Mouse (Mus musculus) fat pad, adult 2 months (tissue): Measurements from ENCODE around the gene Lman2l.
A peak's percentile ranks its signal among the peaks of the same experiment; 100 is the strongest.

Source experiments
- DNase-seq: peaks from one replicate; pipeline ENCODE4 v3.0.0-alpha.2; 2011; ENCODE audit warnings: low read depth, low spot score; ENCODE audit errors: extremely low read depth

The Lman2l gene

DNA sequence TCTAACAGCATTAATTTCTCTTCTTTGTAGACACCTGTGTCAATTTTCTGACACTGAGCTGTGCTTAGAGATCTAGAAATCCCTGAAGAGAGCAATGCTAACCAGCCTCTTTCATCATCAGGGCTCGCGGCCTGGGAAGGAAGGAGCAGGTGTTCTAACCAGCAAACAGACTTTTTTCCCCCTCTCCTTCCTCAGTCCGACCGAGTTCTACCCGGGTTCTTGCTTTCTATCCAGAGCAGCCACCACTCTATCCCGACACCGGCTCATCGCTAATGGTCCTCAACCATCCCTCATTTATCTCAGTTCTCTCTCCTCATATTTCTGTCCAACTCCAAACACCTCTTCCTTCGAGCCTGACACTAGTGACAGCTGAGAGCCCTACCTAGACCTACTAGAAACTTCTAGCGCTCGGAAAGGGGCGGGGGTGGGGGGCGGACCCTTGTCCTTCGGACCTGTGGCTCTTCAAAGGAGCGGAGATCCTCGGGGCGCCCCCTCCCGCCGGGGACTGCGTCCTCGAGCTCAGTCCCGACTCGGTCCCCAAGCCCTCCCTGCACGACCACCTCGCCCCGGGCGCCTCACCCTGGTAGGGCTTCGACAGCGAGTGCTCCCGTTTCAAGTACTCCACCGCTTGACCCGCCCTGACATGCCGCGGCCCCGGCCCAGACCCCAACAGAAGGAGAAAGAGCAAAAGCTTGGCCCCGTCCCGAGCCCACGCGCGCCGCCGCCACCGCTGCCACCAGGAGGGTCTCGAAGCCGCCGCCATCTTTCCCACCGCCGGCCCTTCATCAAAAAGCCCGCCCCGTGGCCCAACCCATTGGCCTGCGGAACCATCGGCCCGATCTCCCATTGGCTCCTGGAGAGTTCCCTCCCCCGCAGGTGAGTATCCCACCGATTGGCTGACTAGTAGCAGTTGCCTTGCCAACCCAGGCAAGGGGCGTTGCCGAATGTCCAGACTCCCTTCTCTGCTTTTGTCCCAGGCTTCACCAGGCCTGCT, at the start of gene Lman2l:
Lman2l (minus strand) TSS at position 801 of the 994 bp plus-strand sequence.
- peak; percentile 56 for DNase-seq

GRCm38 (mm10) chr1:36493299-36493698, 48.2 kb upstream of the Lman2l start:
- no peak for DNase-seq

DNA sequence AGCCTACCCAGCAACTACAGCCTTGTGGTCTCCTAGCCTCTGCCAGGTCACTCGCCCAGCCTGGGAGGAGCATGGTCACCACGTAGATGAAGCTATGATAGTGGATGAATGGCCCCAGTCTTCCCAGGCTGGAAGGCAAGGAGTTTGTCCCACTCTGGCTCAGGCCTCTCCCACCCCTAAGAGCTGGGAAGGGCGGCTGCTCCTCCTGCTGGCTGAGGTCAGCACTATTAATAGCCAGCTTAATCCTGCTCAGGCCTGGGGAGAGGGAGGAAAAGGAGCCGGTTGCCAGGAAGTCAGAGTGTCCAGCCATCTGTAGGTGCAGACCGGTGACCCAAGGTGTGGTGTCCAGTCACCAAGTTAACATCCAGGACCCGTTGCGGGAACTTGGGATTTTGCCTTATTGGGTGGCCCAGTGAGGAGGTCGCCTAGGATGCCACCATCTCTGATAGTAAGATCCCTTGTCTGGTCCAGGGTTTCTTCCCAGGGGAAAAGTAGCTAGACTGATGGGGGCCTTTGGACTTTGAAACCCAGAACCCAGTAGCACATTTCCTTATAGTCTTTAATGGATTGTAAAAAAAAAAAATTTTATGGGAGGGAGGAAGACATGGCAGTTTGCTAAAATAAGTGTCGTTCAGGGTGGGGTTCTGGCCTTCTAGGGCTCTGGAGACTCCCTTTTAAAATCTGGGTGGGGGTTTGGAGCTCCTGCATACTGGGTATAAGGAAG, 47.5 kb upstream of the Lman2l start:
- no peak for DNase-seq

DNA sequence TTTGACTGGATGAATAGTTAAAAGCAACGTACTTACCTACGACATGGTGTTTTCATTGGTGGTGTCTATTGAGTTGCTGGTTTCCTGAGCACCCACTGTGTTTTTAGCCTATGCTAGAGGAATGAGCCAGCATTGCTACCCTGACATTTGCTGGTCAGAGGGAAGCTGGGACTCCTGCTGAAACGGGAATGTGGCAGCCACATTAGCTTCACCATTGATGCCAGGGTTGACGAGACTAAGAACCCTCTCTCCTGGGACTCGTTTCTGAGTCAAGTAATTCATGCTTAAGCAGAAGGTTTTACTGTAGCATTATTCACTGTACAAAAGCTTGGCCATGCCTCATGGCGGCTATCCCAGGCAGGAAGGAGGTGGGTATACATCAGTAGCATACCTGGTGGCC, 44.6 kb upstream of the Lman2l start:
- no peak for DNase-seq

- no peak for DNase-seq
Observed at GRCm38 (mm10) chr1:36487111-36487510, 42.0 kb upstream of the Lman2l start.

- no peak for DNase-seq
Observed at GRCm38 (mm10) chr1:36485080-36485479, 40.0 kb upstream of the Lman2l start.

DNA sequence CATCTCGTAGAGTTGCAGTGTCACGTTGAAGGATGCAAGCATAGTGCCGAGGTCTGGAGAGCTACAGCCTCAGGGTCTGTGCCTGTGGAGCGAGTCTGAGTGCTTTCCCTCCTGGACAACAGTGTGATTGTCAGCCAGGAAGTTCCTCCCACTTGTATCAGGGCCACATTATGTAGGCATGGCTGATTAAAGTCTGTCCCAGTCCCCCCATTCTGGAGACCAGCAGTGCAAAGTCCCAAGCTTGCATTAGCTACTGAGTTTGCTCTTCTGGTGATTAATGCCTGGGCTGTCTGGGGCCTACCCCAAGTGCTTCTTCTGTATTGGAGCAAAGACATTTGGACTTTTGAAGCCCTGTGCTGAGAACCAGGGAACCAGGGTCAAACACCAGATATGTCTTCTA, 38.8 kb upstream of the Lman2l start:
- DNase-seq, result no peak

DNA sequence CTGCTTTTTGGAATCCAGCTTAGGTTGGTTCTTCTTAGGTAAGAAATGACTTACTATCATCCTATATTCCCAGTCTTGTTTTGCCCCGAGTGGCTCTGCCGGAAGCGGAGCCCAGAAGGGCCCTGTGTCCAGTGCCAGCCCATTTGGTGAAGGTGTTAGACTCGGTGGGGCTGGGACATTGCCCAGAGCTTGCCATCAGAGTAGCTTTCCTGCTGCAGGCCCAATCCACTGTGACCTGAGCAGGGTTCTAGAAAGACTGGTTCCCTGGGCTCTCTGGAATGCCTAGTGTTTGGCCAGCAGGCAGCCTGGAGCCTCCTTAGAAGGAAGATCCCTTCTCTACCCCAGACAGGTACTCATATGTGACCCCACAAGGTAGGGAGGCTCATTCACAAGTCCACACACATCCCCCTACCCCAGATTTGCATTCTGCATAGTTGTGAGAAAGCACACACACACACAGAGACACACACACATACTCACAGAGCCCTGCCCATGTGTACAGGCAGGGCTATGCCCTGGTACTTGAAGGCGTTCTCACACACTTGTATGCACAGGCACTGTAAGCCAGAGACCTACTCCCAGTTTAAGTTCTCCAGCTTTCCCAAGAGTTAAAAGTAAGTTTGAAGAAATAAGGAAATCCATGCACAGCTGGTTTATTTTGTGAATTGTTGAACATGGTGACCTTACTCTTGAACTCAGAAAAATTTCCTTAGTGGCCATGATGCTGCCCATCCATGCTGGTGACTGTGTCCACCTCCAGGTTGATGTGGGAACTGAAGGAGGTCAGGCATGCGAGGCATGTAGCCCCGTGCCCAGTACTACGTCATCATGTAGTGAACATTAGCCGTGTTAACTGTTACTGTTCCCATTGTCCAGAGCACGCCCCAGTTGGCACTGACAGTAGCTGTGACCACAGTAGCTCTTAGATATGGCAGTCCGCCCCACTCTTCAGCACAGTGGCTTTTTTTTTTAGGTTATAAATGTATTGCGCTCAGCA, 35.1 kb upstream of the Lman2l start:
- no peak for DNase-seq

DNA sequence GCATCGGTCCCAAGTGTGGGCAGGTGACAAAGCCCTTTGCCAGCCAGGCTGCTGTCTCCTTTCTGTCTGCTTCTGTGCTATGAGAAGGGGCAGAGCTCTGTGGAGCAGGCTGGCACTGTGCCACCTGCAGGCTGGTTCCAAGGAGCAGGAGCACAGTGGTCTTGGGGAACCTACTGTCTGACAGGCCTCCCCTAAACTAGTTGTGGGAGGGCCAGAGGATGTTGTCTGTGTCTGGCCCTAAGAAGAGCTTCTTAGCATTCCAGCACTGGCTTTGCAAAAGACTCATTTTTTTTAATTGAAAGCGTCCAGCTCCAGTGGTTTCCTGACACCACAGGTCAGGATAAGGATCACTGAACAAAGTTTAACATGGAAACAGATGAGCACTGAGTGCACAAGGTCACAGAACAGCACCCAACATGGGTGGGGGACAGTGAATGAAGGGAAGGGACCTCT, 33.3 kb upstream of the Lman2l start:
- no peak for DNase-seq

- no peak for DNase-seq
Observed at GRCm38 (mm10) chr1:36476426-36476825, 31.4 kb upstream of the Lman2l start.

- no peak for DNase-seq
Observed at GRCm38 (mm10) chr1:36475480-36476110, 30.5 kb upstream of the Lman2l start.

DNA sequence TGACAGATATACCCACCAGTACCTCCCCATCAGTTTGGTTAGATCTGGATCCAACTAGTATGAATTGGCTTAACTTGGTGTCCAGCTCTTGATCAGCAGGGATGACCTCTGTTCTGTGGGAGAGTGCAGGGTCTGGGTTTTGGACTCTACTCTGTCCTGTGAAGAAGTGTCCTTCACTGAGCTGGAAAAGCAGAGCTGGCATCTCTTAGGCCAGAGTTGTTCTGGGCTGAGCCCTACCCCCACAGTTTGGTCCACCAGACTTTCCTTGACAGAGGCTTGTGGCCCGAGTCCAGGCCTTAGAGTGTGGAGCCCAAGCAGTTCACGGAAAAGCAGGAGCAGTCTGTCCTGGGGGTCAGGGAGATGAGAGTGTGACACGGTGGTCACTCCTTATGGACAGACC, 29.6 kb upstream of the Lman2l start:
- no peak for DNase-seq

GRCm38 (mm10) chr1:36473211-36473780, 28.2 kb upstream of the Lman2l start:
- no peak for DNase-seq

- DNase-seq, result no peak
Observed at GRCm38 (mm10) chr1:36472106-36472440, 27.0 kb upstream of the Lman2l start.

- no peak for DNase-seq
Observed at GRCm38 (mm10) chr1:36471181-36472105, 26.4 kb upstream of the Lman2l start, which contains the start of gene Cnnm4. Gene Cnnm4, plus strand, starts transcription at chr1:36471620.

- no peak for DNase-seq
Observed at GRCm38 (mm10) chr1:36469811-36470444, 24.9 kb upstream of the Lman2l start.

- no peak for DNase-seq
Observed at GRCm38 (mm10) chr1:36467446-36467845, 22.4 kb upstream of the Lman2l start.

DNA sequence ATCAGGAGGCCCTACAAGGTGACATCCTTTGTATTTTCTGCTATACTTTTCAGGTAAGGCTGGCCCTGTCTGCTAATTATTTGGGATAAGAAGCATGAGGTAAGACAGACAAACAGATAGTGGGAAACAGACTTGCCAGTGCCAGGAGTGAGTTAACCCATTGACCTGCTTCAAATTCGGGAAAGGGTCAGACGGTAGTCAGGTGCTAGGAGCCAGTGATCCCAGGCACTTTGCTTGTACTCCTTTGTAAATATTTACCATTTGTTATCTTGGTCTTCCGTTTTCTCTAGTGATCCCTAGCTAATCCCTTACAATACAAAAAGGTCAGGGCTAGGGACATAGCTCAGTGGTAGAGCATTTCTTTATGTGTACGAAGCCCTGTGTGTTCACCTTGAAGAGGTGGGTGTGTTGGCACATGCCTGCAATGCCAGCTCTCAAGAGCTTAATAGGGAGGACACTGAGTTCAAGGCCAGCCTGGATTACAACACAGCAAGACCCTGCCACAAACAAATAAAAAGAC, 20.6 kb upstream of the Lman2l start:
- no peak for DNase-seq
